Mouse (Mus musculus) mouse trophoblast stem cell (cell line): ENCODE measurements around the gene Gpcpd1.

Experiments
- in situ Hi-C, 2 experiments: fragments of 300-500 bp; cut with MseI, MboI; formaldehyde crosslinking; loops; 2 replicates in 1 of 2; 3 replicates in 1 of 2; pipeline ENCODE4 v1.15.1; 2025

Gpcpd1 gene

DNA sequence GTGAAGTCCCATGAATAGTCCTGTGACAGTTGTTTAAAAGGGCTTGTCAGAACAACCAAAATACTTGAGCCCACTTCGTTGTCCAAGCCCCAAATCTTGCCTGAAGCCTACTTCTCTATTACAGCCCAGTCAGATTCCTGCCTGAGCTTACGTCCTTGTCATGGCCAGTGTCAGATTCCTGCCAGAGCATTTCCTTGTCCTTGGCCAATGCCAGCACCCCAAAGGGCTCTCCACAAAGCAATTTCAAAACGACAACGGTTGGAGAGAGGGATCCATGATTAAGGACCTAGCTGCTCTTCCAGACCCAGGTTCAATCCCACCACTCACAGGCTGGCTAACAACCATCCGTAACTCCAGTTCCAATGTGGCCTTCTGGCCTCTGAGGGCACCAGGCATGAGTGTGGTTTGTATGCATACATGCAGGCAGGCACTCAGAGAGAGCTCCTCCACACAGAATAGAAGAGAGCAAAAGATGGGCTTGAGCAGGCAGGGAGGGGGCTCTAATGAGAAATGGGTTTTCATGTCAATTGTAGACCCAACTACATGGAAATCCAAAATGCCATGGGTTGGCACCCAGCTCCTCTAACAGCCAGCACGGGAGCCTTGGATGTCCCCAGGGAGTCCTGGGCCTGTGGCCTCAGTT is 70.2 kb downstream of the Gpcpd1 start:
- in situ Hi-C loops = loop anchor here (5.0 kb wide), 1 partner anchor 185 kb away; no protein-coding TSS in a partner anchor

DNA sequence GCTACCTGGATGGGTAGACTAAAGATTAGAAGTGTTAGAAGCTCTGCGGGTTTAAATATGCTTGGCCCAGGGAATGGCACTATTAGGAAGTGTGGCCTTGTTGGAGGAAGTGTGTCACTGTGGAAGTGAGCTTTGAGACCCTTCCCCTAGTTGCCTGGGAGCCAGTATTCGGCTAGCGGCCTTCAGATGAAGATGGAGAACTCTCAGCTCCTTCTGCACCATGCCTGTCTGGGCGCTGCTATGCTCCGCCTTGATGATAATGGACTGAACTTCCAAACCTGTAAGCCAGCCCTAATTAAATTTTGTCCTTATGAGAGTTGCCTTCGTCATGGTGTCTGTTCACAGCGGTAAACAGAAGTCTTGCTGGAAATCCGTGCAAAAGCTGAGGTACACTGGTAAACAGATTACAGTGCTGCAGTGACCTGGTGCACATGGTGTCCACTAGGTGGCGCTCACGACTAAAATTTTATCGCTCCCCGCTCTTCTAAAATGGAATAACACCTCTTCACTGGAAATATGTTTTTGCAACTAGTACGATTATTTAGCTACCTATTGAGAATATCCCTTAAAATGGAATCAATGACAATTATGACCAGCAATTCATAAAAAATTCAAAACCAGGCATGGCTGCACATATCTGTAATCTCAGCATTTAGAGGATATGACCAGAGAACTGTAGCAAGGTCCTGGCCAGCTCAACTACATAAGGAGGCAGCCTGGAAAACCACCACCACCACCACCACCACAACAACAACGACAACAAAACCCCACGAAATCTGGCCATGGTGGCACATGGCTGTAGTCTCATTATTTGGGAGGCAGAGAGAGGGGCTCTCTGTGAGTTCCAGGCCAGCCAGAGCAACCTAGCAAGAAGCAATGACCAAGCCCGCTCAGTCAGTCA is 71.1 kb downstream of the Gpcpd1 start:
- in situ Hi-C loops = loop anchor here (5.0 kb wide), 1 partner anchor 186 kb away; no protein-coding TSS in a partner anchor

DNA sequence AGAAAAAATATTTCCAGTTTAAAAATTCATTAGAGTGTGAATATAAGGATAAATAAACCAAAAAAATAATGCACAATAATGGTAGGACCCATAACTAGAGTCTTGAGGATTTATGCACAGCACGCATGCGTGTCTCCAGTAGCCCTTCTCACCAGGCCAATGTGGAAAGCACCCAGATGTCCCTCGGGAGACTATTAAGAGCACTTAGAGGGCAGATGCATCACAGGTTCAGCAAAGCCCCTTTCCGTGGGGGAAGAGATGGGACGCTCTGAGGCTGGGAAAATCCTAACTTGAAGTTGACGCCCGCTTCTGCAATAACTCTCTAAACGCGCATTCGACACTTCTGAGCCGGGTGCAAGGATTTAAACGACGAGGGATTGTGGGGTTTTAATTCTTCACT is 71.9 kb downstream of the Gpcpd1 start:
- in situ Hi-C loops = loop anchor here (5.0 kb wide), 1 partner anchor 187 kb away; no protein-coding TSS in a partner anchor

DNA sequence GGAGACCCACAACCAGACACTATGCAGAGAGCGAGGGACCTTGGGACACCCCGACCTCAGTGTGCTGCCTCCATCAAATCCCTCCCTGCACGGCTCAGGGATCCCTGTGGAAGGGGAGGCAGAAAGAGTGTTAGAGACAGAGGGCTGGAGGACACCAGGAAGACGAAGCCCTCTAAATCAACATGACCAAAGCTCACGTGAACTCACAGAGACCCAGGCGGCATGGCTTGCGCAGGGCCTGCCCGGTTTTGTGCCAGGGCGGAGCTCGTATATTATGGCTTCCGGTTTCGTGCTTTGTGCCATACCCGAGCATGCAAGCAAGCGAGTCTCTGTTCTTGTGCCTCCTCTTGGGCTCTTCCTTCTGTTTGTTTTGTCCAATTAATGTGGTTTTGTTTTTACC is 72.5 kb downstream of the Gpcpd1 start:
- in situ Hi-C loops = loop anchor here (5.0 kb wide), 1 partner anchor 187 kb away; no protein-coding TSS in a partner anchor

GRCm38 (mm10) chr2:132514353-132514752 is 73.2 kb downstream of the Gpcpd1 start:
- in situ Hi-C loops = no loop called here

DNA sequence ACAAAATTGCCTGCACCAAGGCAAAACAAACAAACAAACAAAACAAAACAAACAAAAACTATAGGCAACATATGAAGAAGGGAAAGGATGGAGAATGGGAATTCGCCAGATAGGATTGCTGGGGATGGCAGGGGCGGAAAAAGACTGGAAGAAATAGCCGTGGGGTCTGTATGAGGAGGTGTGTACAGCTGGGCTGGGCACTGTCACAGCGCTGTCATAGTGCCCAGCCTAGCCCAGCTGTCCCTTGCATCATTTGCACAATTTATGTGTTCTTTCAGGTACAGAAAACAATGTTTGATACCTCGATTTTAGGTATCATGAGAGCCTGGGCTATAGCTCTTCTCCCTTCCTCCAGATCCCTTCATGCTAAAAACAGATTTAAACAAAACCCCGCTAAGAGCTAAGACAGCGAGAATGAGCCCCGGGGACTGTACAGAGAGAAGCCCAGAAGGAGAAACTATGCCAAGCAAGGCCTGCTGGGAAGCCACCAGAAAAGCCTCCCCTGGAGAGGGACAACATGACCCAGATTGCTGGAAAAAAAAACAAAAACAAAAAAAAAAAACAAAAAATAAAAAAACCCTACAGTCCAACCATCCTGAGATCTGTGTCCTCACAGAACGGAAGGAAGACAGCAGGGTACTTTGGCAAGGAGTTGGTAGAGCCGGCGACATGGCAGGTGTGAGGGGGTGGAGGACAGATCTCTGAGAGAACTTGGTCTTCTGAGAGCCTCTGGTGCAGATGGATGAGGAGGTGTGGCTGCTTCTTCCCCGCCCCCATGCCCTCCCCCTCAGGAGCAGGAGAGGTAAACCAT is 74.0 kb downstream of the Gpcpd1 start:
- in situ Hi-C loops = no loop called here

GRCm38 (mm10) chr2:132512977-132513351 is 74.6 kb downstream of the Gpcpd1 start:
- in situ Hi-C loops = no loop called here

DNA sequence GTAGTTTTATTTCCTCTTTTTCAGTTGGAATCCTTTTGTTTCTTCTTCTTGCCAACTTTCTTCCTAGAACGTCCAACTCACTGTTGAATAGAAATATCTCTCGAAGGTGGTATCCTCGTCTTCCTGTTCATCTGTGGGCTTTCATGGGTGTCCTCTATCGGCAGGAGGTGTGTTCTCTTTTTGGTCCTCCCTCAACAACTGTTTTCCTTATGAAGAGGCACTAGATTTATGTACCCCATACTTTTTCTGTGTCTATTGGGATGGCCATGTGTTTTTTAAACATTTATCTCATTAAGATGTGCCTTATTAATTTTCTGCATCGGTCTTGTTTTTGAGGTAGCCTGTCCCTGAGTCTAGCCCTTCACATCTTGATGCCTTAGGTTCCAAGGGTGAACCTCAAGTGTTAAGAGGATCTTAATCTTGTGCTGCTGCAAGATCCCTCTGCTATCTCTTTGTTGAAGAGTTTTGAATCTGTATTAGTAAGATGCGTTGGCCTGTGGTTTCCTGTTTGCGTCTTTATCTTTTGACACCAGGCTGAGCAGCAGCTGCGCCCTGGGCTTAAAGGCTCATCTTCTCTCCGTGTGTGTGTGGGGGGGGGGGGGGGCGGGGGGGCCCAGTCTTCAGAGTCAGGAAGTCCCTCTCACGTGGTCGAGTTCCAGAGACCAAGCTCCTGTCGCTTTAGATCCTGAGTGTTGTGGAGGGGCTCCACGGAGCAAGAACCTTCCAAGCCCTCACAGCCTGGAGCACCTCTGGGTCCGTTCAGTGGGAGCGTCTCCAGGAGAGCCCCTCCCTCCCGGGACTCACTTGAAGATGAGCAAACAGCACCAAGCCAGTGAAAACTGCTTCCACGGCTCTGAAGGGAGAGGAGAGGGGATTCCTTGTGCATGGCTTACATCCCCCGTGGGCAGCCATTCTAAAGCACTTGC is 75.2 kb downstream of the Gpcpd1 start:
- in situ Hi-C loops = no loop called here

GRCm38 (mm10) chr2:132511011-132511818 is 76.3 kb downstream of the Gpcpd1 start:
- in situ Hi-C loops = no loop called here

DNA sequence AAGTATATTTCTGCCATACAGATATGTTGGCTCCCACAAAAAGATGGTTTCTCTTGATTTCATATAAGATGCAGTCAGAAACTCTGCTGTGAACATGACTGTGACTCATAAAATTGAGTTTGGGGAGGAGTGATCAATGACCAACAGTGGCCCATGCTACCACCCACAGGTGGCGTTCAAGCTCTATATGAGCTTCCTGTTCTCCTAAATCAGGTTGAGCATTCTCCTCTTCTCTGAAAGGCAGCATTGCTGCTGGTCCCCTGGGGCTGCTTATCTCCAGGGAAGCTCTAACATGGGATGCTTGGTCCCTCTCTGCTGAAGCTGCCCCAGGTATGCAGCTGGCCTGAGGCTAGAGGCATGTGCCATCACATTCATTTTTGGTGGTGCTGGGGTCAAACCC is 77.8 kb downstream of the Gpcpd1 start:
- in situ Hi-C loops = no loop called here

GRCm38 (mm10) chr2:132509261-132509660 is 78.3 kb downstream of the Gpcpd1 start:
- in situ Hi-C loops = no loop called here

- in situ Hi-C loops = no loop called here
Observed at GRCm38 (mm10) chr2:132507521-132507920, 80.0 kb downstream of the Gpcpd1 start.

DNA sequence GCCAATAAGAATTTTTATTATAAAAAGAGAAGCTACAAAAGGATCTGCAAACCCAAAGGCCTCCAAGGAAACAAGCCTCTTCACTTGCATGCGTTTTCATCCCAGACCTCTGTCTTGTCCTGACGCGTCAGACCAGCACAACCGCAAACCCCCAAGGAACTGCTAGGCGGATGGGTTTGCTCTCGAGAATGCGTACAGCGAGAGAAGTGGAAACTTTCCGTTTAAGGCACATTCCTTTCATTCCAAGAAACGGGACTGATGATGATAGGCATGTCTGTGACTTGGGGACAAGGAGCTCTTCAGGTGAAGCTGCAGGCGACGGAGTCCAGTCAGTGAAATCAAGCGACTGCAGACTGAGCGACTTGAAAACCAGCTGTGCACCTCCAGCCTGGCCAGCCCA is 80.4 kb downstream of the Gpcpd1 start:
- in situ Hi-C loops = no loop called here

DNA sequence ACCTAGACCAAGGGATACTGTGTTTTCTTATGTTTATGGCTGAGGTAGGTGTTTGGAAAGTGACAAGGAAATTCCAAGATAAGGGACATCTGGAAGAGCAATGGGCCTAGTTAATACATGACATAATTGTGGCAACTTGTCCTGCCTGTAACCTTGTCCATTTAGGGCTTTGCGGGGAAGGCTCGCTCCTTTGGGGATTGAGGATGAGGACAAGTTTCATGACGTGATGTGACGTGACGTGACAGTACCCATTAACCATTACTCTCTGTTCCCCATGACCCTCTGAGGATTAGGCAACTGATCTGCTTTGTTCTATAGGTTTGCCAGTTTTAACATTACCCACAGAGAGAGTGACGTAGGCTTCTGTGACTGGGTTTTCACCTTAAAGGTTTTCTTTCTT is 81.7 kb downstream of the Gpcpd1 start:
- in situ Hi-C loops = no loop called here

DNA sequence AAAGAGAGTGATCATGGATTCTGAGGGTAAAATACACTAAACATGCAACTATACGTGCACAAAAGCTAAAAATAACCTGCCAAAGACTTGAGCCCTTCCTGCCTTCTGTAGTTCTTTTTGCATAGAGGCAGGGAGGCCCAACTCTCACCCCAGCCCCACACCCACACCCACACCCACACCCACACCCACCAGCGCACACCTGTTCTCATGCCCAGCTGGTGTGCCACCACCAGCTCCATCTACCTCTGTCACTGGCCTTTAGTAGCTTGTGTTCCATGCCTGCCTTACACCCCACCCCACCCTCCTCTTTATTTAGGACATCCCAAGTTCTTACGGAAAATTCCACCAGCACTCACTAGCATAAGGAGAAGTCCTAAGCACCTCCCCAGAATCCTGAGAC is 89.2 kb downstream of the Gpcpd1 start:
- in situ Hi-C loops = loop anchor here in 1 of 2 experiments (25.0 kb wide), 1 partner anchor 111 kb away; the partner anchor contains the start of gene Prokr2

DNA sequence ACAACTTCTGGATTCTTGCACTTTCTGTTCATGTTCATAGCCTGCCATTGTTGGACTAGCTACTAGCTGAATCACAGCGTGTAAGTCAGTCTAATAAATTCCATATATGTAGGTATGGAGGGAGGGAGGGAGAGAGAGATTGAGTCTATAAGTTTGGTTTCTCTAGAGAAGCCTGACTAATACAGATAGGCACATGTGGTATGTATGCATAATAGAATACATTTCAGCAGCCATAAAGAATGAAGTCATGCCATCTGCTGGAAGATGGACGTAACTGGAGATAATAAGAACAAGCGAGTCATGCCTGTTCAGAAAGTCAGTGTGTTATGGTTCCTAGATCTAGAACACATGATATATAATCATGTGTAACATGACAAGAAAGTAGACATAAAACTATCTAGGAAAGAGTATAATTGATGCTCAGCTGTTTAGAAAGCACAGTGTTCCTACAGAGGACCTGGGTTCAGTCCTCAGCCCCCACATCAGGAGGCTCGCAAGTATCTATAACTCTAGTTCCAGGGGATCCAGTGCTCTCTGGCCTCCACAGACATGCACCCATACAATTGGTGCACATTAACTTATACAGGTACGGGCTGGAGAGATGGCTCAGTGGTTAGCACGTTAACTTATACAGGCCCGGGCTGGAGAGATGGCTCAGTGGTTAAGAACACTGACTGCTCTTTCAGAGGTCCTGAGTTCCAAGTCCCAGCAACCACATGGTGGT is 90.0 kb downstream of the Gpcpd1 start:
- in situ Hi-C loops = loop anchor here in 1 of 2 experiments (25.0 kb wide), 1 partner anchor 110 kb away; the partner anchor contains the start of gene Prokr2

GRCm38 (mm10) chr2:132493184-132493583 is 94.3 kb downstream of the Gpcpd1 start:
- in situ Hi-C loops = loop anchor here in 1 of 2 experiments (5.0 to 25.0 kb wide), 2 partner anchors 106 to 171 kb away; partner anchors contain the start of gene Prokr2

GRCm38 (mm10) chr2:132485454-132485853 is 102.1 kb downstream of the Gpcpd1 start:
- in situ Hi-C loops = loop anchor here (5.0 to 25.0 kb wide), 2 partner anchors 98 to 163 kb away; partner anchors contain the start of gene Prokr2 (in 1 of the 2)

GRCm38 (mm10) chr2:132481547-132481946 is 106.0 kb downstream of the Gpcpd1 start:
- in situ Hi-C loops = loop anchor here in 1 of 2 experiments (25.0 kb wide), 1 partner anchor 94 kb away; the partner anchor contains the start of gene Prokr2
